17 mouse cellular contexts compared by ENCODE assay signal in the genomic region with DNA sequence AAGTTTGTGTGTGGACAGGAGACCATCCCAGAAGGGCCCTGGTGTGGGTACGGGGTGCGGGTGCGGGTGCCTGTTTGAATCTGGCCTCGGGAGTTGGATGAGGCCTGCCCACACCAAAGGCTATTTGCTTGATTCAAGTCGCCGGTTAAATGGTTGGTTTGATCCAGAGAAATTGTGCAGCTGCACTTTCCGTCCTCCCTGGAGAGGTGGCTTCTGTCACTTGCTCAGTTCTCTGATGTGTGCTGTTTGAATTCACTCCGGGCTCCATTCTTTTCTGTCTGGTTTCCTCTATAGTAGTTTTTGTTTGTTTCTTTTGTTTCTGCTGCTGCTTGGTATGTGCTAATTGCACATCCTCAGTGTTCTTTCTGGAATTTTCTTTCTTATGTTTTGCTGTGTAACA.
DNase-seq lines count a peak whose midpoint lies in the region; ATAC-seq and TF ChIP-seq lines count a peak whose summit lies in the region.
"Had no signal": no experiment of that assay in that cellular context is flagged by ENCODE, and none has a peak within 500 bp of the region (broad histone marks: within the 10 kb centered on the region; RNA-seq: fewer than 3 reads in every experiment).

No protein-coding gene starts in this region.

- H3K9me3 ChIP-seq in hindbrain, embryonic 10.5 days = no peaks in the 10 kb centered on the region
- H3K9me3 ChIP-seq in hindbrain, postnatal 0 days (ENCODE audit: low read length) = no peaks in the 10 kb centered on the region
- no peaks in the 10 kb centered on the region for H3K9me3 ChIP-seq in midbrain, embryonic 12.5 days
- H3K9me3 ChIP-seq in midbrain, embryonic 11.5 days (ENCODE audit: control insufficient read depth, low read length) = no peaks in the 10 kb centered on the region
- H3K9me3 ChIP-seq in forebrain, embryonic 13.5 days (replicated peaks) = no peaks in the 10 kb centered on the region
- H3K9me3 ChIP-seq: limb, embryonic 12.5 days; midbrain, embryonic 15.5 days had no signal

- H3K27ac ChIP-seq in hindbrain, embryonic 10.5 days = peak overlapping the region; percentile 17
- H3K27ac ChIP-seq in hindbrain, postnatal 0 days = no peak overlapping the region
- peak overlapping the region; percentile 30 for H3K27ac ChIP-seq in midbrain, embryonic 12.5 days (replicated peaks)
- H3K27ac ChIP-seq in midbrain, embryonic 11.5 days (ENCODE audit: low read depth, low read length) = no peak overlapping the region; the same call in 1 of the 2 replicates
- H3K27ac ChIP-seq in forebrain, embryonic 13.5 days = peak overlapping the region; percentile 20; the same call in 1 of the 2 replicates
- H3K27ac ChIP-seq: left cerebral cortex, adult 2 months; limb, embryonic 12.5 days; midbrain, embryonic 15.5 days had no signal

- no peak for DNase-seq in hindbrain, embryonic 10.5 days (ENCODE audit: low spot score)
- DNase-seq in hindbrain, postnatal 0 days (ENCODE audit: low spot score) = no peak
- DNase-seq in midbrain, embryonic 11.5 days (ENCODE audit: low spot score, missing footprints) = no peak
- peak; percentile 32 for DNase-seq in ZHBTc4 (ENCODE audit: low read depth, low spot score)
- no peak for DNase-seq in embryo, embryonic 11 days
- DNase-seq: cerebellum, adult 11 months; heart, postnatal 36 days; kidney, adult 11 months had no signal

- no peak overlapping the region for H3K9ac ChIP-seq in hindbrain, postnatal 0 days (replicated peaks; ENCODE audit: low read length)
- H3K9ac ChIP-seq in midbrain, embryonic 12.5 days (replicated peaks) = no peak overlapping the region
- no peak overlapping the region for H3K9ac ChIP-seq in midbrain, embryonic 11.5 days (ENCODE audit: low read length)
- H3K9ac ChIP-seq in forebrain, embryonic 13.5 days = no peak overlapping the region
- H3K9ac ChIP-seq: limb, embryonic 12.5 days; midbrain, embryonic 15.5 days had no signal

- H3K4me3 ChIP-seq in hindbrain, embryonic 10.5 days = no peak overlapping the region
- H3K4me3 ChIP-seq in hindbrain, postnatal 0 days (ENCODE audit: low read length) = no peak overlapping the region
- no peak overlapping the region for H3K4me3 ChIP-seq in midbrain, embryonic 12.5 days
- no peak overlapping the region for H3K4me3 ChIP-seq in midbrain, embryonic 11.5 days (ENCODE audit: low read depth, low read length)
- no peak overlapping the region for H3K4me3 ChIP-seq in forebrain, embryonic 13.5 days
- H3K4me3 ChIP-seq: erythroblast, embryonic 14.5 days; left cerebral cortex, adult 2 months; limb, embryonic 12.5 days; midbrain, embryonic 15.5 days had no signal

- no peaks in the 10 kb centered on the region for H3K27me3 ChIP-seq in hindbrain, embryonic 10.5 days (ENCODE audit: insufficient read depth, poor library complexity, severe bottlenecking)
- no peaks in the 10 kb centered on the region for H3K27me3 ChIP-seq in hindbrain, postnatal 0 days (ENCODE audit: insufficient read depth, low read length)
- no peaks in the 10 kb centered on the region for H3K27me3 ChIP-seq in midbrain, embryonic 12.5 days
- no peaks in the 10 kb centered on the region for H3K27me3 ChIP-seq in midbrain, embryonic 11.5 days (ENCODE audit: control insufficient read depth, insufficient read depth, low read length)
- no peaks in the 10 kb centered on the region for H3K27me3 ChIP-seq in forebrain, embryonic 13.5 days
- H3K27me3 ChIP-seq: limb, embryonic 12.5 days; midbrain, embryonic 15.5 days had no signal

- ATAC-seq in hindbrain, postnatal 0 days = no peak
- no peak for ATAC-seq in midbrain, embryonic 12.5 days (ENCODE audit: low FRiP score, low read depth)
- no peak for ATAC-seq in midbrain, embryonic 11.5 days (ENCODE audit: low FRiP score)
- no peak for ATAC-seq in forebrain, embryonic 13.5 days
- ATAC-seq in monocyte, adult 5-6 weeks (replicated peaks; ENCODE audit: insufficient number of reproducible peaks, low FRiP score, low TSS enrichment, poor library complexity, severe bottlenecking) = no peak
- ATAC-seq: activated CD4-positive, CD25-positive, alpha-beta regulatory T cell, adult 4 months; CD4-positive, CD25-positive, alpha-beta regulatory T cell, adult 4 months; midbrain, embryonic 15.5 days had no signal

- TF ChIP-seq CTCF in hindbrain, postnatal 0 days (IDR thresholded peaks at IDR 0.05; ENCODE audit: low read depth) = no peak

- H3K4me2 ChIP-seq in hindbrain, postnatal 0 days (ENCODE audit: low read depth, low read length) = no peak overlapping the region
- H3K4me2 ChIP-seq in midbrain, embryonic 12.5 days (replicated peaks) = no peak overlapping the region
- no peak overlapping the region for H3K4me2 ChIP-seq in midbrain, embryonic 11.5 days
- no peak overlapping the region for H3K4me2 ChIP-seq in forebrain, embryonic 13.5 days
- H3K4me2 ChIP-seq: limb, embryonic 12.5 days; midbrain, embryonic 15.5 days had no signal

- peaks cover 19% of the 10 kb centered on the region for H3K36me3 ChIP-seq in hindbrain, embryonic 10.5 days
- no peaks in the 10 kb centered on the region for H3K36me3 ChIP-seq in hindbrain, postnatal 0 days (ENCODE audit: insufficient read depth, low read length)
- H3K36me3 ChIP-seq in midbrain, embryonic 12.5 days = no peaks in the 10 kb centered on the region
- 0 out of 2 replicates have a peak, but pooled peaks cover 3% of the 10 kb centered on the region for H3K36me3 ChIP-seq in midbrain, embryonic 11.5 days (ENCODE audit: control insufficient read depth, insufficient read depth, low read length)
- H3K36me3 ChIP-seq in forebrain, embryonic 13.5 days (ENCODE audit: poor library complexity, severe bottlenecking) = peaks cover 6% of the 10 kb centered on the region
- H3K36me3 ChIP-seq: midbrain, embryonic 15.5 days had no signal

- WGBS in hindbrain, embryonic 10.5 days = 78% methylated on average over 8 of the region's 8 CpGs
- 49% methylated on average over 8 of the region's 8 CpGs for WGBS in hindbrain, postnatal 0 days
- WGBS in midbrain, embryonic 12.5 days = 75% methylated on average over 8 of the region's 8 CpGs
- 76% methylated on average over 8 of the region's 8 CpGs for WGBS in midbrain, embryonic 11.5 days
- 50% methylated on average over 8 of the region's 8 CpGs for WGBS in forebrain, embryonic 13.5 days

- H3K4me1 ChIP-seq in hindbrain, embryonic 10.5 days (replicated peaks) = peaks cover 72% of the 10 kb centered on the region
- H3K4me1 ChIP-seq in hindbrain, postnatal 0 days (ENCODE audit: insufficient read depth, low read length) = peaks cover 20% of the 10 kb centered on the region
- peaks cover 45% of the 10 kb centered on the region for H3K4me1 ChIP-seq in midbrain, embryonic 12.5 days
- peaks cover 23% of the 10 kb centered on the region for H3K4me1 ChIP-seq in midbrain, embryonic 11.5 days (ENCODE audit: control insufficient read depth, insufficient read depth, low read length)
- H3K4me1 ChIP-seq in forebrain, embryonic 13.5 days = peaks cover 53% of the 10 kb centered on the region

Comparison
In these comparisons a context has a peak if more than half of its experiments do, and no peak if none do; other contexts are left out.
1. H3K27ac ChIP-seq: peak in hindbrain, embryonic 10.5 days (single experiment), midbrain, embryonic 12.5 days (single experiment) and forebrain, embryonic 13.5 days (single experiment); none in hindbrain, postnatal 0 days (single experiment) and midbrain, embryonic 11.5 days (single experiment).